Mouse (Mus musculus): ENCODE data around the gene Abcc4.

DNA sequence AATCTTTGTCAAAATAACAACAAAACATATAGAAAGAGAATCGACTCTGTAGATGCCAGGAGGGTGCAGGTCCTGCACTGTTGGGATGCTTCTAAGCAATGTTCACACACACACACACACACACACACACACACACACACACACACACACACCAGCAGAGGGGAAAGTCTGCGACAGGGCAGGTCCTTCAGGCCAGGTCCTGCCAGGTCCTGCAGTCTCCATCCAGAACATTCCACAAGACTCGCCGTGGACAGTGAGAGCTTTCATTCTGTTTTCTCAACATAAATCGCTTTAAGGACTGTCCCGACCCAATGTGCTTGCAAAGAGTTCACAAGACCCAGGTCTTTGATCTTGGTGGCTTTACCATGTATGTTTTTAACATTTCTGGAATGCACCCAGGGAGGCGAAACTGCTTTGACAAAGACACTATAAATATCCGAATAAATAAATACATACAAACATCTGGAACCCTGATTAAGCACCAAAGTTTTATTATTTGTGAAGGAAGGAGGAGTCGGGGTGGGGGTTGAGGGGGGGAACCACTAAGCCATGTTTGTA lies 133.3 kb downstream of the Abcc4 start:
- TF ChIP-seq MAFK (IDR thresholded peaks at IDR 0.05; ENCODE audit: insufficient read depth, low read depth, low read length) (no peak), CHD2 (IDR thresholded peaks at IDR 0.05; ENCODE audit: low read depth, low read length) (no peak), HCFC1 (IDR thresholded peaks at IDR 0.05; ENCODE audit: borderline replicate concordance, insufficient read depth, low read length) (no peak), ZC3H11A (IDR thresholded peaks at IDR 0.05; ENCODE audit: borderline replicate concordance, low read depth, low read length) (no peak)
